Mouse (Mus musculus) left cerebral cortex, postnatal 36 days (tissue): ENCODE measurements around the gene Psme2b. TPM values are rescaled to one million over a fixed set of nuclear protein-coding genes. Genes with fewer than 3 reads are reported as not detected.
"Not testable (repeated sequence)": the region's sequence is repeated elsewhere in the genome, so short reads cannot be mapped to it uniquely, and the experiment has no call there.

Experiments used
- DNase-seq, 2 experiments: peaks; one replicate each; pipeline ENCODE4 v3.0.0; 2021 to 2022; ENCODE audit warnings: low spot score in 2 of 2, mixed read lengths in 1 of 2
- intact Hi-C: fragments of 180-260 bp; cut with DNase I; formaldehyde crosslinking; loops from one replicate; pipeline ENCODE4 v1.15.1; 2025
- total RNA-seq, 2 experiments: library from RNA; stranded (reverse); gene quantifications; 2 replicates each; pipeline ENCODE4 v1.2.3; 2021

Psme2b gene
- total RNA-seq, 2 experiments from 2014 or later, result 0.99 to 1.5 TPM

GRCm38 (mm10) chr11:48908459-48908858 is 37.5 kb downstream of the Psme2b start:
- DNase-seq, result no peak
- intact Hi-C loops, result no loop called here

GRCm38 (mm10) chr11:48902021-48902420 is 44.0 kb downstream of the Psme2b start, which contains the start of gene Gm5431:
TSS of gene Gm5431 (minus strand) at chr11:48902214.
- no peak for DNase-seq
- intact Hi-C loops, result no loop called here

- intact Hi-C loops, DNase-seq: not testable (repeated sequence)
These were observed 44.4 kb downstream of the Psme2b start for GRCm38 (mm10) chr11:48901567-48901930.

GRCm38 (mm10) chr11:48900654-48901566 is 45.1 kb downstream of the Psme2b start:
- intact Hi-C loops, DNase-seq: not testable (repeated sequence)

GRCm38 (mm10) chr11:48898812-48899431 is 47.1 kb downstream of the Psme2b start:
- DNase-seq, result no peak
- intact Hi-C loops, result no loop called here

Other genes starting within 250 kb of the Psme2b start
- 100 to 1,000 TPM; 215 to 226 TPM for gene Rack1, start 145.9 kb downstream of the Psme2b start, total RNA-seq
- gene Trim41, start 128.8 kb downstream of the Psme2b start, total RNA-seq, result 10 to 100 TPM; 61.2 to 62.1 TPM
- gene Trim7, start 120.0 kb downstream of the Psme2b start, total RNA-seq, result 1 to 10 TPM; 2.5 to 3.0 TPM
- gene Gm12184, start 119.5 kb downstream of the Psme2b start, total RNA-seq, result 1 to 10 TPM; 1.3 to 3.0 TPM
- 1 to 10 TPM; 5.2 to 6.2 TPM for gene Irgm1, start 74.5 kb downstream of the Psme2b start, total RNA-seq
- gene Gm5431, start 44.0 kb downstream of the Psme2b start, total RNA-seq, result under 1 TPM; 0.16 to 0.22 TPM
- gene Olfr56, start 32.7 kb upstream of the Psme2b start, total RNA-seq, result not detected
- gene 9930111J21Rik1, start 33.2 kb upstream of the Psme2b start, total RNA-seq, result under 1 TPM; 0.81 to 0.95 TPM
- under 1 TPM; 0.15 to 0.20 TPM for gene Gm12185, start 46.0 kb upstream of the Psme2b start, total RNA-seq
- under 1 TPM; 0.39 to 0.43 TPM for gene Tgtp1, start 48.0 kb upstream of the Psme2b start, total RNA-seq
- 1 to 10 TPM; 1.1 to 1.2 TPM for gene 9930111J21Rik2, start 105.1 kb upstream of the Psme2b start, total RNA-seq
- under 1 TPM in 1 of 2 experiments, not detected in 1; 0.18 TPM for gene Tgtp2, start 118.0 kb upstream of the Psme2b start, total RNA-seq
- under 1 TPM in 1 of 2 experiments, not detected in 1; 0.74 TPM for gene Ifi47, start 130.4 kb upstream of the Psme2b start, total RNA-seq
- not detected for gene Olfr1396, start 168.7 kb upstream of the Psme2b start, total RNA-seq
- gene Olfr1395, start 196.1 kb upstream of the Psme2b start, total RNA-seq, result not detected
- not detected for gene Olfr1394, start 208.2 kb upstream of the Psme2b start, total RNA-seq
- not detected for gene Btnl9, start 241.0 kb upstream of the Psme2b start, total RNA-seq